Mouse (Mus musculus): Measurements from ENCODE around the gene Bag5. TPM values are rescaled to one million over a fixed set of nuclear protein-coding genes. Genes with fewer than 3 reads are reported as not detected.

Gene Bag5
- polyA plus RNA-seq, 2 experiments, result 9.8 to 15.2 TPM

DNA sequence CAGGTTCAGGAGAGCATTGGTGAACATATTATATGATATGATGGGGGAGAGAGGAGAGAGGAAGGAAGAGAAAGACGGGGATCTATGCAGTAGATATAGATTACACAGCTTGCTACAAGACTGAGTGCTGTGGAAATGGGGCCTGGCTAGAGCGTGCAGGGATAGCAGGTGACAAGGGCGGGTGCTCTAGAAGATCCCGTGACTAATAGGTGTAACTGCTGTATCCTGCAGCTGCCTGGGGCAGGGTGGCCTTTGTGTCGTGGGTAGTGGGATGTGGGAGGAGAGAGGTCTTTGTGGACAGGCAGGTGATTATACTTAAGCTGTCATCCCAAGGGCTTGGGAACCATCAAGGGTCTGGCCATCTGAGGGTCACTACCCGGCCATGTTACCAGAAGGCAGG, 32.2 kb upstream of the Bag5 start:
- H3K4me1 ChIP-seq (replicated peaks; ENCODE audit: control insufficient read depth in 2 of 2, insufficient read depth in 2 of 2, low read length in 1 of 2), result peaks cover 5 to 9% of the 10 kb centered on the region in 2 experiments; a peak in 3 of 4 replicates
- H3K27me3 ChIP-seq (ENCODE audit: control insufficient read depth, insufficient read depth, low read length), result no peaks in the 10 kb centered on the region
- H3K36me3 ChIP-seq (replicated peaks; ENCODE audit: control insufficient read depth, insufficient read depth, low read depth), result no peaks in the 10 kb centered on the region
- no peak for TF ChIP-seq EP300 (IDR thresholded peaks at IDR 0.05; ENCODE audit: low read depth)
- TF ChIP-seq CTCF (IDR thresholded peaks at IDR 0.05; ENCODE audit: low read depth), result no peak
- no peak for ATAC-seq (ENCODE audit: insufficient read depth)
- H3K9ac ChIP-seq (replicated peaks), result no peak overlapping the region
- no peak overlapping the region for H3K27ac ChIP-seq
- 59% methylated on average over 6 of the region's 6 CpGs for WGBS (ENCODE audit: insufficient replicate concordance)
- no peak overlapping the region for H3K4me2 ChIP-seq (ENCODE audit: low read depth)
- no peak for DNase-seq (ENCODE audit: low read depth in 3 of 3, low spot score in 3 of 3)
- no peak overlapping the region for H3K4me3 ChIP-seq (ENCODE audit: insufficient read depth in 1 of 2, low read depth in 2 of 2, low read length in 2 of 2)
- no peaks in the 10 kb centered on the region for H3K9me3 ChIP-seq (ENCODE audit: control insufficient read depth, low read length)

DNA sequence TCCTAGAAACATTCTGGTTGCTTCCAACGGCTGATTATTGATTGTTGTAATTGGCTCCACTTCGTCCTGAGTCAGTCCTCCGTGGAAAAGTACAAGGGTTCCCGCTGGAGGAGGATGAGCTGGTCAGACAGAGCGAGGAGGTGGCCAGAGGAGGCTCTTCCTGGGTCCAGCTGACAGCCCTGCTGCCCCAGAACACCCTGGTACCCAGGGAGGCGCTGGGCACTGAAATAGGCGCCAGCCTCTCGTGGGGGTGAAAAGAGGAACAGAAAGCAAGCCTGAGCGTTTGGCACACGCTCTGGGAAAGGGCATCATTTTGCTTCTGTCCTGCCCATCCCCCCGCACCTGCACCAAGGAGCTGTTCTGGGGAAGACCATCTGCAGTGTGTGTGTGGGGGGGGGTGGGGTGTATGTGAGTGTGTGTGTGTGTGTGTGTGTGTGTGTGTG, 30.9 kb upstream of the Bag5 start:
- Histone ChIP-seq H3K4me3 (ENCODE audit: insufficient read depth in 1 of 2, low read depth in 2 of 2, low read length in 2 of 2) (no peak overlapping the region), H3K4me2 (ENCODE audit: low read depth) (no peak overlapping the region), H3K9me3 (ENCODE audit: control insufficient read depth, low read length) (no peaks in the 10 kb centered on the region), H3K36me3 (replicated peaks; ENCODE audit: control insufficient read depth, insufficient read depth, low read depth) (no peaks in the 10 kb centered on the region), H3K4me1 (replicated peaks; ENCODE audit: control insufficient read depth in 2 of 2, insufficient read depth in 2 of 2, low read length in 1 of 2) (peaks cover 5 to 9% of the 10 kb centered on the region in 2 experiments; a peak in 3 of 4 replicates), H3K9ac (replicated peaks) (no peak overlapping the region), H3K27me3 (ENCODE audit: control insufficient read depth, insufficient read depth, low read length) (no peaks in the 10 kb centered on the region), H3K27ac (no peak overlapping the region)
- TF ChIP-seq CTCF (IDR thresholded peaks at IDR 0.05; ENCODE audit: low read depth), result no peak
- no peak for TF ChIP-seq EP300 (IDR thresholded peaks at IDR 0.05; ENCODE audit: low read depth)
- 64% methylated on average over 11 of the region's 11 CpGs for WGBS (ENCODE audit: insufficient replicate concordance)
- no peak for ATAC-seq (ENCODE audit: insufficient read depth)
- no peak for DNase-seq (ENCODE audit: low read depth in 3 of 3, low spot score in 3 of 3)

DNA sequence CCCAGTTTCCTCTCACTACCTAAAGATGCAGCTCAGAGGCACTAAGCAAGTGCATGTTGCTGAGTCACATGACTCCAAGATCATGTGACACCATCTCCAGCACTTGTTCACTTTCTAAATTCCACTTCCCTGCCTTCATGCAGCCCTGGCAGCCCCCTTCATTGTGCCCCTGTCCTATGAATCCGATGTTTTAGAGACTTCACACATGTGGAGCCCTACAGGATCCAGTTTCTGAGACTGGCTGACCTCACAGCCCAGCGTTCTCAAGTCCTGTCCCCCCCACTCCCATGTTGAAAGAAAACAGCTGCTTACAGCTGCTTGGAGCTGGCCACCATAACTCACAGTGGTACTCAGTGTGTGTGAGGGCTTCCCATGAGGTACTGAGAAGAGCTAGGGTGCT, 30.4 kb upstream of the Bag5 start:
- H3K9ac ChIP-seq (replicated peaks), result no peak overlapping the region
- no peak for ATAC-seq (ENCODE audit: insufficient read depth)
- H3K27ac ChIP-seq, result no peak overlapping the region
- no peak for DNase-seq (ENCODE audit: low read depth in 3 of 3, low spot score in 3 of 3)
- no peaks in the 10 kb centered on the region for H3K36me3 ChIP-seq (replicated peaks; ENCODE audit: control insufficient read depth, insufficient read depth, low read depth)
- WGBS (ENCODE audit: insufficient replicate concordance), result 57% methylated on average over 2 of the region's 2 CpGs
- no peaks in the 10 kb centered on the region for H3K27me3 ChIP-seq (ENCODE audit: control insufficient read depth, insufficient read depth, low read length)
- peaks cover 5 to 9% of the 10 kb centered on the region in 2 experiments; a peak in 3 of 4 replicates for H3K4me1 ChIP-seq (replicated peaks; ENCODE audit: control insufficient read depth in 2 of 2, insufficient read depth in 2 of 2, low read length in 1 of 2)
- no peak for TF ChIP-seq CTCF (IDR thresholded peaks at IDR 0.05; ENCODE audit: low read depth)
- TF ChIP-seq EP300 (IDR thresholded peaks at IDR 0.05; ENCODE audit: low read depth), result no peak
- no peaks in the 10 kb centered on the region for H3K9me3 ChIP-seq (ENCODE audit: control insufficient read depth, low read length)
- H3K4me3 ChIP-seq (ENCODE audit: insufficient read depth in 1 of 2, low read depth in 2 of 2, low read length in 2 of 2), result no peak overlapping the region
- H3K4me2 ChIP-seq (ENCODE audit: low read depth), result no peak overlapping the region

DNA sequence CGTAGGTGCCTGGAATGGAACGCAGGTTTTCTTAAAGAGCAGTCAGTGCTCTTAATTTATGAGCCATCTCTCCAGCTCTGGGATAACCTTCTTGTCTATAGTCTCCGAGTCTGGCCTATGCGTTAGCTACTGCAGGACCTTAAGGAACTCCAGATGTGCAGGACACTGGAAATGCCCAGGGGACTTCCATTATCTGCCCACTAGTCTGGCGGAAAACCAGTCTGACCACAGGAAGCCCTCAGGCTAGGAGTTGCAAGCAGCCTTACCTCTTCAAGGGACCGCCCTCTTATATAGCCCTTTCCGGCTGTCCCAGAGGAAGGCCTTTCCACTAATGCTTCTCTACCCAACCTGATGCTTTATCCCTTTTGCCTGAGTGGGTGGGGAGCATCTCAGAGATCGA, 28.3 kb upstream of the Bag5 start:
- no peaks in the 10 kb centered on the region for H3K9me3 ChIP-seq (ENCODE audit: control insufficient read depth, low read length)
- H3K4me3 ChIP-seq (ENCODE audit: insufficient read depth in 1 of 2, low read depth in 2 of 2, low read length in 2 of 2), result no peak overlapping the region
- WGBS (ENCODE audit: insufficient replicate concordance), result 48% methylated on average over 8 of the region's 8 CpGs
- TF ChIP-seq CTCF (IDR thresholded peaks at IDR 0.05; ENCODE audit: low read depth) (no peak), EP300 (IDR thresholded peaks at IDR 0.05; ENCODE audit: low read depth) (no peak)
- ATAC-seq (ENCODE audit: insufficient read depth) (no peak), DNase-seq (ENCODE audit: low read depth in 3 of 3, low spot score in 3 of 3) (no peak)
- H3K4me2 ChIP-seq (ENCODE audit: low read depth), result no peak overlapping the region
- H3K4me1 ChIP-seq (replicated peaks; ENCODE audit: control insufficient read depth in 2 of 2, insufficient read depth in 2 of 2, low read length in 1 of 2), result peaks cover 5 to 8% of the 10 kb centered on the region in 2 experiments; a peak in 3 of 4 replicates
- no peaks in the 10 kb centered on the region for H3K27me3 ChIP-seq (ENCODE audit: control insufficient read depth, insufficient read depth, low read length)
- no peak overlapping the region for H3K9ac ChIP-seq (replicated peaks)
- no peaks in the 10 kb centered on the region for H3K36me3 ChIP-seq (replicated peaks; ENCODE audit: control insufficient read depth, insufficient read depth, low read depth)
- no peak overlapping the region for H3K27ac ChIP-seq

DNA sequence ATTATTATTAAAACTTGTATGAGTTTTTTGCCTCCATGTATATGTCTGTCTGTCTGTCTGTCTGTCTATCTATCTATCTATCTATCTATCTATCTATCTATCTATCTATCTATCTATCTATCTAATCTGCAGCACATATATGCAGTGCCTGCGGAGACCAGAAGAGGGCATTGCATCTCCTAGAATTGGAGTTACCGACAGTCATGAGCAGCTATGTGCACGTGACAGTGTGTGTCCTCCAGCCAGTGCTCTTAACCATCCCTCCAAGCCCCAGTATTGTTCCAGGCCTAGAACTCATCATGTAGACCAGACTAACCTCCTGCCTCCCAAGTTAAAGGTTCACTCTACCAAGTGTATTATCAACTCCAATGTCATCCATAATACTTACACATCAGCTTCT, 25.7 kb upstream of the Bag5 start:
- Histone ChIP-seq H3K9me3 (ENCODE audit: control insufficient read depth, low read length) (no peaks in the 10 kb centered on the region), H3K4me1 (replicated peaks; ENCODE audit: control insufficient read depth in 2 of 2, insufficient read depth in 2 of 2, low read length in 1 of 2) (no peaks in the 10 kb centered on the region), H3K4me3 (ENCODE audit: insufficient read depth in 1 of 2, low read depth in 2 of 2, low read length in 2 of 2) (no peak overlapping the region), H3K27ac (no peak overlapping the region), H3K9ac (replicated peaks) (no peak overlapping the region), H3K4me2 (ENCODE audit: low read depth) (no peak overlapping the region), H3K27me3 (ENCODE audit: control insufficient read depth, insufficient read depth, low read length) (no peaks in the 10 kb centered on the region), H3K36me3 (replicated peaks; ENCODE audit: control insufficient read depth, insufficient read depth, low read depth) (no peaks in the 10 kb centered on the region)
- WGBS (ENCODE audit: insufficient replicate concordance), result 41% methylated on average over 3 of the region's 3 CpGs
- DNase-seq (ENCODE audit: low read depth in 3 of 3, low spot score in 3 of 3), result no peak
- no peak for ATAC-seq (ENCODE audit: insufficient read depth)
- TF ChIP-seq CTCF (IDR thresholded peaks at IDR 0.05; ENCODE audit: low read depth) (peak; percentile 59), EP300 (IDR thresholded peaks at IDR 0.05; ENCODE audit: low read depth) (no peak)

Data from liver, embryonic 14.5 days (tissue).